Mouse (Mus musculus) layer of hippocampus, adult 9-10 months (tissue): Measurements from ENCODE around the gene Sept9.
"Not testable (repeated sequence)": the region's sequence is repeated elsewhere in the genome, so short reads cannot be mapped to it uniquely, and the experiment has no call there.

ENCODE experiments used
- DNase-seq: peaks from one replicate; pipeline ENCODE4 v3.0.0; 2022; ENCODE audit warnings: low spot score

Gene Sept9

GRCm38 (mm10) chr11:117326867-117327600, 127.6 kb downstream of the Sept9 start:
- DNase-seq: no peak

GRCm38 (mm10) chr11:117327633-117328032, 128.2 kb downstream of the Sept9 start:
- DNase-seq: no peak

DNA sequence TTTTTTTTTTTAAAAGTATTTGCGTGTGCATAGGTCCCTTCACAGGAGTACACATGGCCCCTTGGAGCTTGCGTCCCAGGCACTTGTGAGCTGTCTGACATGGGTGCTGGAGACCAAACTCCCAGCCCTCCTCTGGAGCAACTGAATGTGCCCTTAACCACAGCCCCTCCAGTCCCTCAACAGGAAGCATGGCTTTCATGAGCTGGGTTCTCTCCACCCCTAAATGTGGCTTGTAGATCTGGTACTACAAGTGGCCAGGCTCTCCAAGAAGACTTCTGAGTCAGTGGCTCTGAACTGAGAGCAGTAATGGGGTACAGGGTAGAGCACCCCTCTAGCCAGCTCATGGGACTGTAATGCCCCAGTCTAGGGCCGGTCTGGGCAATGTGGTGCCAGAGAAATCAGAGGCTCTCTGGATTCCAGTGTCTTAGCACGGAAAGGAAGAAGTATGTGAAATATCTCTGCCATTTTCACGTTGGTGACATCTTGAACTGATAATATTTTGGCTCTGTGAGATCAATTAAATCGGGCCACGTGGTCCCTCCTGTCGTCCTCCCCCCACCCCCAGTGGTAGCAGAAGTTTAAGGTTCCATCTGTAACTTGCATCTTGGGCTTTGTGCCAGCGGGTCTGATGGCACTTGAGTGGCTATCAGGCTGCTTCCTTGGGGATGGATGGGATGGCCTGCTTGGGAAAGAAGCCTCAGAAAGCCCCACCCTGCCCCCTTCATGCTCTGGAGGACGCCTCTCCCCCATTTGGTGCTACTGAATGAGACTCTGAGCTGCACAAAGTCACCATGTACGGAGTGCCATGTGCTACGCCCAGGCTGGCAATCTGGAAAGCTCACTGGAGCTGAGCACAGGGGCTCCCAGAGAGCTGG, 130.9 kb downstream of the Sept9 start:
- DNase-seq: no peak

- no peak for DNase-seq
These were observed 131.4 kb downstream of the Sept9 start for GRCm38 (mm10) chr11:117330951-117331254.

GRCm38 (mm10) chr11:117331361-117332241, 132.1 kb downstream of the Sept9 start:
- DNase-seq: no peak

GRCm38 (mm10) chr11:117332242-117333149, 133.0 kb downstream of the Sept9 start:
- no peak for DNase-seq

DNA sequence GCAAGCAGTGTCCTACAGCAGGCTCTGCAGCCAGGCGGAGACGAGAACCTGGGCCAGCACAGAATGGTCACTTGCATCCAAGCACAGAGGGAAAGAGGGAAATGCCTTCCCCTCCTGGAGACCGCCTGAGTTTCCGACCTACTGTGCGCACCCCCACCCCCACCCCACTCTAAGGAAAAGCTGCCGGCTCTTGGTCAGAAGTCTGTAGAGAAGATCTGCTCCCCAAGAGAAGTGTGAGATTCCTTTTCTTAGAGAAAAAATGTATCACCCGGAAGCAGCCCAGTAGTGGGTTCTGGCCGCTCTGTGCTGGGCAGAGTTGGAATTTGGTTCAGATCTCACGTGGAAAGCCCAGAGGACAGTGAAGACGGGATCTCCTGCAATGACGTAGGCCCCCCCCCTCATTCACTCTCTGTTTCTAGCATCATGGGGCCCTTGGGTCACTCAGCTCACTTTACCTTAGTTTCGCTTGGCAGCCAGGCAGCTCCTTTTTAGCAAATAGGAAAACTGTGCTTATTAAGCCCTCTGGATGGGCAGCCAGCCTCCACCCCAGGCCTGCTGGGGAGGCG, 133.8 kb downstream of the Sept9 start:
- no peak for DNase-seq

DNA sequence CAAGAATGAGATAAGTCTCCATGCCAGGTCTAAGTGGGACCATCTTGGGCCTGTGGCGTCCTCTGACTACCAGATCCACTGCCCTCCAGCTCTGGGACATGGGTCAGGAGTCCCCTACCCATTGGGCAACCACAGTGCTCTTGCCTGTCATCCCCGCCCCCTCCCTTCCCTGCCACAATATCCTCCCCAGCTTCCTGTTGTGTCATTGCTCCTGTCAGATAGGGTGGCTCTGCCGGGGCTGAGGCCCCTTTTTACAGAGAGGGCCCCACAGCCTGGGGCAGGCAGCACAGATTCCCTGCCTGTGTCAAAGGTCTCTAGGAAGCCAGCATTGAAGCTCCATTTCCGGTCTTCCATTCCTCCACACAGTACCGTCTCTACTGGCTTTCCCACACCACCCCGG, 134.6 kb downstream of the Sept9 start:
- no peak for DNase-seq

DNA sequence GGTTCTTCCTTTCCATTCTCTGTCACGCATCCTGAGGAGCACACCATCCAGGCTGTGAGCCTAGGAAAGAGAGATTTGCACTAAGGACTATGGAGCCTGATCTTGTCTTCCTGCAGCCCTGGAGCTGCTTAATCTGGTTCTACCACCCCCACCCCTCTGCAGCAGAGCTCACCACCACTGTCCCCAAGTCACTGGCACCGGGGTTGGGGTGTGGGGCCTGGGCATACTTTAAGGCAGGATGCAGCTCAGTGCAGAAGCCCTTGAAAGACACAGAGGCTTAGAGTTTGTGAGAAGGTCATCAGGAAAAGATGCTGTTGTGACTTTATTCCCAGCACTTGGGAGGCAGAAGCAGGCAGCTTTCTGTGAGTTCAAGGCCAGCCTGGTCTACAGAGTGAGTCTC, 135.7 kb downstream of the Sept9 start:
- no peak for DNase-seq

DNA sequence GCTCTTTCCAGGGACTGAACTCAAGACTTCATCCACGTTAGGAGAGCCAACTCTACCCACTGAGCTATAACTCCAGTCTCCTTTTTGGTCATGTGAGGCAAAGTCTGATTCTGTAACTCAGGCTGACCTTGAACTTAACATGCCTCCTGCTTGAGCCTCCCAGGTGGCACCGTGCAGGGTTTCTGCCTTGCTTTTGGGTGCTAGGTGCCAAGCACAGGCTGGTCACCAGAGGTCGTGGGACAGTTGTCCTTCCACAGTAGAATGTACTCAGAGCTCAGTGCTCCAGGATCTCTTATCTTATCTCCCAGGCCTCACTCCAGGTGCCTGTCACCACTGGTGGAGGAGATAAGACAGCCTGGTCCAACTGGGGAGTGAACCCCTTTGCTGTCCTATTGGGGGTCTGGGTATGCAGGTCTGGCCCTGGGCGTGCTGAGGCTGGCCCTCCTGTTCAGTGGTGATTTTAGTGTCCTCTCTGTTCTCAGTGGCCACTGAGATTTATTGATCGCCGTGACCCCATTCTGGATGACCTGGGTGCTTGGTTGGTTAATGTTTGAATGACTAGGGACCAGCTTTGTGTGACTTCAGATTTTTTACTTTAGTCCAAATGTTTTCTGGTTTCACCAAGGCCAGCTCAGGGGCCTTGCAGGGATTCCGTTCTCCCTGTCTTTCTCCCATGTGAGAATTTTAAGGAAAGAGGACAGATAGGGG, 136.8 kb downstream of the Sept9 start:
- no peak for DNase-seq

- no peak for DNase-seq
These were observed 138.3 kb downstream of the Sept9 start for GRCm38 (mm10) chr11:117337749-117338148.

- DNase-seq: no peak
These were observed 139.0 kb downstream of the Sept9 start for GRCm38 (mm10) chr11:117338503-117338902.

DNA sequence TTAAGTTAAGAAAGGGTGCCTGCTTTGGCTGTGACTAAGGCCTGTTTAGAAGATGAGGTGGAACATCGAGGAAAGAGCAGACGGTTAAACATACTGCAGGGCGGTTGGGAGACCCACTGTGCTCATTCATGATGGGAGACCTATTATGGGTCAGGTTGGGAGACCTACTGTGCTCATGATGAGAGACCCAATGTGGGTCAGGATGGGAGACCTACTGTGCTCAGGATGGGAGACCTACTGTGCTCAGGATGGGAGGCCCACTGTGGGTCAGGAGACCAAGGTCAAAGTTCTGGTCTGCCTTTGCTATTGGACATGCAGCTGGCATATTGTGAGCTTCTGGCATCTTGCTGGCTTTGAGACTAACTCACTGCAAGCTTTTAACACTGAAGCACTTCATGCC, 139.6 kb downstream of the Sept9 start:
- no peak for DNase-seq

DNA sequence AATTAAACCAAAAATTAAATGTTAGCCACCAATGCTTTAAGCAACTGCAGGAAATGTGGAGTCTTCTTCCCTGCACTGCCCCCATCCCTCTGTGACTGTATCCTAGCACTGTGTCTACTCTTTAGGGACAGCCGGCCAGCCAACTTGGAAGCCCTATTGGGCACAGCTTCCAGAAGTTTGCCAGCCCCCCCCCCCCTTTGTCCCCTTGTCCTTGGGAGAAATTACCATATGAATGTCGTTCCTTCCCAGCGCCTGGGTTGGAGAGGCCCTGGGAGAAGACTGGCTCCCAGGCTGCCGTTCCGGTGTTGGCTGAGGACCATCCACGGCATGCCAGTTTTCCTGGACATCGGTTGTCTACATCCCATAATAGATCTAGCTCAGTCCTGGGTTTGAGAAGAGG, 141.8 kb downstream of the Sept9 start:
- DNase-seq: no peak

DNA sequence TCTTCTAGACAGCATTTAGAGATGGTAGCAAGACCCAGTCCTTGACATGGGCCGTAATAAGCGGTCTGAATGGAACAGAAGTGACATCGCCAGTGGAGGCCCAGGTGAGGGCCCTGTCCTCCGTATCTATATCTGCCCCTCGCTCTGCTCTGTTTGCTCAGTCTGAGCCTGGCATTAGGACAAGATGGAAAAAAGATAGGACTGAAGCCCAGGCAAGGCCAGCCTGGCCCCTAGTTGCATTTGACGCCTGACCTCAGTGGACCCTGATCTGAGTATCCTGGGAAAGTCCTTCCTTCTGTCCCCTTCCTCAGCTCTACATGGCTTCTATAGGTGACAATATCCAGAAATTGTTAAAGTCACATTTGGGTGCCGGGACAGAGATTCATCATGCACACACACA, 142.6 kb downstream of the Sept9 start:
- DNase-seq: no peak

GRCm38 (mm10) chr11:117342490-117342889, 143.0 kb downstream of the Sept9 start:
- not testable (repeated sequence) for DNase-seq

DNA sequence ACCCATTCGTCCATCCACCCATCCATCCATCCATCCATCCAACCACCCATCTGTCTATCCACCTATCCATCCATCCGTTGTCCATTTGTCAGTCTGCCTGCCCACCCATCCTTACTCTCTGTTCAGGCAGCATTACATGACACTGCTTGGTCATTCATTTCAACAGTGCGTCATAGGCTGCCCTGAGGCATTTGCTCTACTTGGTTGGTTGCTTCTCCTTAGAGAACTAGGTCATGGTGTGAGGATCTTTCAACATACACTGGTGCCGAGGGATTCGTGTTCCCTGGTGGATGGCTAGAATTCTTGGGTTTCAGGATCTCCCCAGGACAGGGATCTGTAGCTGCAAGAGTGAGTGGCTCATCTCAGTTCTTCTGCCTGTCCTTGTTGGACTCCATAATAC, 144.3 kb downstream of the Sept9 start:
- DNase-seq: no peak

DNA sequence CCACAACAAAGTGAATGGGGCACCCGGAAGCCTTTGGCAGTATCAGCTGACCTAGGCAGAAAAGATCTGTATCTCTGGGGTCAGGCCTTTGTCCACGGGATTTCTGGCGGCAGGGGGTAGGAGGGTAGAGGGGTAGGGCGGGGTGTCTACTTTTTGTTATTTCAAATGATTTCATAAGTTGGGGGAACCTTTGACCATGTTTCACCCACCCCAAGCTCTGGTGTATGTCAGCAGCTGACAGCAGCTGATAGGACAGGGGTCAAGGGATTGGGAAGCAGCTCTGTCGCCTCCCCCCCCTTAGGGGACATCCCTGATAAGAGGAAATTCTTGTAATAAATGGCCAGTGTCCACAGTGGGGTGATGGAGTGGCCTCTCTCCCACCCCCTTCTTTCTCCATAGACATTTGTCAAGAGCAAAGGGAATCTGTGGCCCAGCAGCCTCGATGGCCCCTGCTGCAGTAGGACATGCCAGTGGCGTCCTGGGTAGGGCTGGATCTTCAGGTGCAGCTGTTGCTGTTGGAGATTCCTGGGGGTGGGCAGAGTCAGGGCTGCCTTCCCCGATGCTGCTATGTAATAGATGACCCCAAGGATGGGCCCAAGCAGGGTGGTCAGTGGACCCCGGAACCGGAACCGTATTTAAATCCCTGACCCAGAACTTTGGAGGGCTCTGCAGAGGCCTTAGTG, 145.0 kb downstream of the Sept9 start:
- DNase-seq: no peak

DNA sequence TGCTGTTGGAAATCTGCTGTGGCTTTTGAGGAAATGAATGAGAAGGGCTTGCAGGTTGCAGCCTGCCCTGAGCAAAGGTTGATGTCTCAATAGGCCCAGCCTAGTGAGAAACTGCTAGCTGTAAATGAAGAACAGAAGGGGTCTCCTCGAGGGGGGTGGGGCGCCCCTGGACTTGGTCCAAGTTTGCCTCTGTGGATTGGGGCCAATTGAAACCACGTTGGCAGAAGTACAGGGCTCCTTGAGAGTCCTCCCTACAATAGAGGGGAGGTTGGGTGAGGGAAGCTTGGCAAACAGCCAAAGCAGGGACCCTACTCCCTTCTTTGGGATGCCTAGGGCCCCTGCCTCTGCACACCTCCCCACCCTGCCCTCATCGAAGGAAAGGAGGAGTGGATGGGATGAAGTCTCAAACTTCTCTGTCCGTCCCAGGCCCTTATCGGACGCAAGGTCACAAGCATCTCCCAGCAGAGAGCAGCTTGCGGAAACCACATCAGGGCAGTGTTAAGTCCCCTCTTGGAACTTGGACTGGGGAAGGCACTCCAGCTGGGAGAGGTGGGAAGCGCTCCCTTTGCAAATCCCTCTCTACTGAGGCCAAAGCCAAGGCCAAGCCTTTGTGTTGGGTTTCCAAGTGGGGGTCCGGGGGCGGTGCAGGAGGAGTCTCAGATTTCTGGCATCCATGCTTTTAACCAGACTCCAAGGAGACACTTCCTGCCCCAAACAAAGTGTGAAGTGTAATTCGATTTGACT, 145.7 kb downstream of the Sept9 start:
- no peak for DNase-seq
